Mouse (Mus musculus): Measurements from ENCODE around the gene Coq10b. TPM values are rescaled to one million over a fixed set of nuclear protein-coding genes. Genes with fewer than 3 reads are reported as not detected.
A peak's percentile ranks its signal among the peaks of the same experiment; 100 is the strongest.
"Not testable (repeated sequence)": the region's sequence is repeated elsewhere in the genome, so short reads cannot be mapped to it uniquely, and the experiment has no call there.

Coq10b gene
- 29.8 and 31.4 TPM in 2 replicates for polyA plus RNA-seq (2016; fragmentation: Nextera tagmentation; extraction: Ambion mirVana)

GRCm38 (mm10) chr1:55052355-55052953, at the start of gene Coq10b:
Coq10b (plus strand) TSS chr1:55052770.
- Histone ChIP-seq H3K36me3 (no peaks in the 10 kb centered on the region), H3K9ac (peak within 1 kb of the TSS; percentile 75), H3K4me3 (peak within 1 kb of the TSS; percentile 79), H3K4me1 (peaks cover 12% of the 10 kb centered on the region), H3K27ac (peak within 1 kb of the TSS; percentile 64), H3K9me3 (replicated peaks) (no peaks in the 10 kb centered on the region), H3K27me3 (no peaks in the 10 kb centered on the region), H3K4me2 (replicated peaks) (peak within 1 kb of the TSS; percentile 84)
- WGBS, result 0% methylated on average over 46 of the region's 46 CpGs
- ATAC-seq (ENCODE audit: low FRiP score), result peak; percentile 100

DNA sequence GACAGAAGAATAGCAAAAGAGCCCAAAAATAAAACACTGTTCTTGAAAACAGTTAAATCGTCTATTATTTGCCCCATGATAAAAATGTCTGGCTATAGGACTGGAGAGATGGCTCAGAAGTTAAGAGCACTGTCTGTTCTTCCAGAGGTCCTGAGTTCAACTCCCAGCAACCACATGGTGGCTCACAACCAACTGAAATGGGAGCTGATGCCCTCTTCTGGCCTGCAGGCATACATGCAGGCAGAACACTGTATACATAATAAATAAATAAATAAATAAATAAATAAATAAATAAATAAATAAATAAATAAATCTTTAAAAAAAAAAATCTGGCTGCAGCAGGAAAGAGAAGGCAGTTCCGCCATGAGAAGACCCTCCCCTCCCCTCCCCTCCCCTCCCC, 44.3 kb upstream of the Coq10b start:
- H3K4me1 ChIP-seq; H3K9ac ChIP-seq; H3K9me3 ChIP-seq (replicated peaks); H3K4me2 ChIP-seq (replicated peaks); H3K4me3 ChIP-seq; H3K27me3 ChIP-seq; H3K27ac ChIP-seq; ATAC-seq (ENCODE audit: low FRiP score): not testable (repeated sequence)
- WGBS, result 95% methylated on average over 2 of the region's 2 CpGs
- peaks cover 71% of the 10 kb centered on the region for H3K36me3 ChIP-seq

DNA sequence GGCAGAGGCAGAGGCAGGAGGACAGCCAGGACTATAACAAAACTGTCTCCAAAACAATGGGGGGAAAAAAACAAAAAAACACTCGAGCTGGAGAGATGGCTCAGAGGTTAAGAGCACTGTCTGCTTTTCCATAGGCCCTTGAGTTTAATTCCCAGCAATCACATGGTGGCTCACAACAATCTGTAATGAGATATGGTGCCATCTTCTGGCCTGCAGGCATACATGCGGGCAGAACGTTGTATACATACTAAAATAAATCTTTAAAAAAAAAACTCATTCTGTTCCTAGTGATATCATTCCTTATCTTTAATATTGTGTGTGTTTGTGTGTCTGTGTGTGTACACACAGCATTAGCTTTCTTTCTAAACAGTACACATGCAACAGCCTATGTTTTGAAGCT, 40.1 kb upstream of the Coq10b start:
- peaks cover 68% of the 10 kb centered on the region for H3K36me3 ChIP-seq
- no peaks in the 10 kb centered on the region for H3K4me1 ChIP-seq
- H3K9ac ChIP-seq, result no peak overlapping the region
- H3K4me2 ChIP-seq (replicated peaks), result no peak overlapping the region
- H3K27ac ChIP-seq, result no peak overlapping the region
- ATAC-seq (ENCODE audit: low FRiP score), result no peak
- no peaks in the 10 kb centered on the region for H3K27me3 ChIP-seq
- no peaks in the 10 kb centered on the region for H3K9me3 ChIP-seq (replicated peaks)
- no peak overlapping the region for H3K4me3 ChIP-seq
- WGBS, result 63% methylated on average over 3 of the region's 3 CpGs

DNA sequence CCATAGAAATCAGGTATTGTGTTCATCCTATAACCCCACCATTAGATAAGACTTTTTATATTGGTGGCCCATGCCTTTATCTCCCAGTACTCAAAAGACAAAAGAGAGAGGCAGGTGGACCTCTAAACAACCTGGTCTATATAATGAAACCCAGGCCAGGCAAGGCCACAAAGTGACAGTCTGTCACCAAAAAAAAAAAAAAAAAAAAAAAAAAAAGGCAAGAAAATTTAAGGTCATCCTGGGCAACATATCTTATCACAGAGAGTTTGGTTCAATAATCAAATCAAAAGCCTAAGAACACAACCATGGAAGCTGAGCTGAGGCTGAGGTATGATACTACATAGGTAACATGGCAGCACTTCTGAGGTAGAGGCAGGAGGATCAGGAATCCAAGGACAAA, 30.7 kb upstream of the Coq10b start:
- H3K4me1 ChIP-seq, result peaks cover 7% of the 10 kb centered on the region
- no peaks in the 10 kb centered on the region for H3K27me3 ChIP-seq
- H3K27ac ChIP-seq, result no peak overlapping the region
- no peak overlapping the region for H3K4me3 ChIP-seq
- no peaks in the 10 kb centered on the region for H3K9me3 ChIP-seq (replicated peaks)
- peaks cover 16% of the 10 kb centered on the region for H3K36me3 ChIP-seq
- H3K4me2 ChIP-seq (replicated peaks), result no peak overlapping the region
- H3K9ac ChIP-seq, result no peak overlapping the region
- ATAC-seq (ENCODE audit: low FRiP score), result no peak

DNA sequence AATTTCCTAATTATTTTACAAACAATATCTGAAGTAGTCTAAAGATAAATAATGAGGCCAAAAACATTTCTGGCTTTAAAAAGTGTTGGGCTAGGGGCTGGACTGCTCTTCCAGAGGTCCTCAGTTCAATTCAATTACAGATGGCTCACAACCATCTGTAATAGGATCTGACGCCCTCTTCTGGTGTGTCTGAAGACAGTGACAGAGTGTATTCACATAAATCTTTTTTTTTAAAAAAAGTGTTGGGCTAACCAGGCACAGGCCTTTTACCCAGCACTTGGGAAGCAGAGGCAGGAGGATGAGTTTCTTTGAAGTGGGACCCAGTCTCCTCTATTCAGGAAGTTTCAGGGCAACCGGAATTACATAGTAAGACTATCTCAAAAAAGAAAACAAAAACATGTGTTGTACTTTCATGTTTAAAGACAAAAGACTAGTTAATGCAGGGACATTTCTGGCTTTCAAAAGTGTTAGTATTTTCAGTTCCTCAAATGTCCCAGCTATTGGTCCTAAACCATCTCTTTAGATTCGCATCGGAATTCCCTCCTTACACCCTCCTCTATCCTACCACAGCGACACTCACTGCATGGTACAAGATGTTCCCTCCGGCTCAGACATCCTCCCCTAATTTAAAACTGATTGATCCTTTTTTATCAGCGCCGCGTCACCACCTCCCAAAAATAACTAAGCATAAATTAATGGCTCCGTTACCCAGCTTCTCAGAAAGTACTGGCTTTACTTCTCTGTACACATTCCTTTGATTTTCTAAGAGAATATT, 26.7 kb upstream of the Coq10b start:
- Histone ChIP-seq H3K27me3 (no peaks in the 10 kb centered on the region), H3K4me2 (replicated peaks) (peak overlapping the region; percentile 78), H3K4me3 (peak overlapping the region; percentile 99), H3K9ac (peak overlapping the region; percentile 98), H3K27ac (0 out of 2 replicates have a peak overlapping the region, but pooled peaks have one; percentile 93), H3K9me3 (replicated peaks) (no peaks in the 10 kb centered on the region), H3K4me1 (peaks cover 7% of the 10 kb centered on the region), H3K36me3 (no peaks in the 10 kb centered on the region)
- 20% methylated on average over 10 of the region's 10 CpGs for WGBS
- no peak for ATAC-seq (ENCODE audit: low FRiP score)

GRCm38 (mm10) chr1:55026444-55027252, 25.9 kb upstream of the Coq10b start:
- Histone ChIP-seq H3K9ac (peak overlapping the region; percentile 98), H3K27me3 (no peaks in the 10 kb centered on the region), H3K27ac (peak overlapping the region; percentile 93), H3K4me2 (replicated peaks) (peak overlapping the region; percentile 78), H3K4me1 (peaks cover 7% of the 10 kb centered on the region), H3K36me3 (no peaks in the 10 kb centered on the region), H3K4me3 (peak overlapping the region; percentile 99), H3K9me3 (replicated peaks) (no peaks in the 10 kb centered on the region)
- under 1% methylated on average over 55 of the region's 55 CpGs for WGBS
- peak; percentile 77 for ATAC-seq (ENCODE audit: low FRiP score)

DNA sequence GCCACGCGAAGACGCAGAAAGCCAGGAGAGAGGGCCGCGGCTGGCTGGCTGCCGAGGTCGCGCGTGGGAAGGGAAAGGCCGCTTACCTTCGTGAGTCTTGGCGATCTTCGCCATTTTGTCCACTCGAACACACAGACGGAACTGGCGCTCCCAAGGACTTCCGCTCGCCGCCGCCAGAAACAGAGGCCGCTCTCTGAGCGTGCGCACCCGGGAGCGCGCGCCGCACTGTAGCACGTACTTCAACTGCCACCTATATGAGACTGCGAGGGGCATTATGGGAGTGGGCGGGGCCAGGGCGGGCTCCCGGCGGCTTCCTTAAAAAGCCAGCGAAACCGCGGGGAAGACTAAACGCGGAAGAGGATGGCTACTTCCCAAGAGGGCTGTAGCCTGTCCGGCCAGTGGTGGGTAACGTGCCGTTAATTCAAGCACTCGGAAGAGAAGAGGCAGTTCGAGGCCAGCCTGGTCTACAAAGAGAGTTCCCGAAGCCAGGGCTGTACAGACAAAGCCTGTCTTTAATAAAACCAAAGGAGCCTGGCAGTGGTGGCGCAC, 25.2 kb upstream of the Coq10b start, which contains the start of gene Sf3b1:
Sf3b1 (minus strand) TSS at position 229 of the 549 bp plus-strand sequence.
- Histone ChIP-seq H3K4me3 (peak within 1 kb of the TSS; percentile 99), H3K9me3 (replicated peaks) (no peaks in the 10 kb centered on the region), H3K27me3 (no peaks in the 10 kb centered on the region), H3K9ac (peak within 1 kb of the TSS; percentile 98), H3K4me1 (peaks cover 7% of the 10 kb centered on the region), H3K27ac (peak within 1 kb of the TSS; percentile 93), H3K36me3 (no peaks in the 10 kb centered on the region), H3K4me2 (replicated peaks) (peak within 1 kb of the TSS; percentile 78)
- peak; percentile 99 for ATAC-seq (ENCODE audit: low FRiP score)
- 2% methylated on average over 46 of the region's 46 CpGs for WGBS

DNA sequence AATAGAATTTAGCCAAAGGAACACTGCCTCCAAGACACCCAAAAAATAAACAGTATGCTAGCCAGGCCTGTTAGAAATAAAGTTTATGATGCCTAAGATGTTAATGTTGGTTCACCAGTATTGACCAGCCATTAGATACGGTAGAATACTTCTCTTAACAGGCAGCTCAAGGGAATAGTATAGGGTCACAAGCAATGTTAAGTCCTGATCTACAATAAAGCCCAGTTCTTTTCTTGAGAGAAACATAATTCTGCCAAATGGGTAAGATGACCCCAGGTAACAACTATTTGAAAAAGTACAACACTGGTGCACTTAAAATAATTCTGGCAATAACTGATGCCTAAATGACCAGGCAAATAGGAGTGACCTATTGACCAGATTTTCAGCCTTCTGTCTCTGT, 24.6 kb upstream of the Coq10b start:
- no peak overlapping the region for H3K9ac ChIP-seq
- H3K36me3 ChIP-seq, result no peaks in the 10 kb centered on the region
- no peaks in the 10 kb centered on the region for H3K27me3 ChIP-seq
- ATAC-seq (ENCODE audit: low FRiP score), result no peak
- WGBS, result 94% methylated on average over 1 of the region's 1 CpGs
- peak overlapping the region; percentile 99 for H3K4me3 ChIP-seq
- peaks cover 7% of the 10 kb centered on the region for H3K4me1 ChIP-seq
- H3K9me3 ChIP-seq (replicated peaks), result no peaks in the 10 kb centered on the region
- no peak overlapping the region for H3K27ac ChIP-seq
- peak overlapping the region; percentile 78 for H3K4me2 ChIP-seq (replicated peaks)

DNA sequence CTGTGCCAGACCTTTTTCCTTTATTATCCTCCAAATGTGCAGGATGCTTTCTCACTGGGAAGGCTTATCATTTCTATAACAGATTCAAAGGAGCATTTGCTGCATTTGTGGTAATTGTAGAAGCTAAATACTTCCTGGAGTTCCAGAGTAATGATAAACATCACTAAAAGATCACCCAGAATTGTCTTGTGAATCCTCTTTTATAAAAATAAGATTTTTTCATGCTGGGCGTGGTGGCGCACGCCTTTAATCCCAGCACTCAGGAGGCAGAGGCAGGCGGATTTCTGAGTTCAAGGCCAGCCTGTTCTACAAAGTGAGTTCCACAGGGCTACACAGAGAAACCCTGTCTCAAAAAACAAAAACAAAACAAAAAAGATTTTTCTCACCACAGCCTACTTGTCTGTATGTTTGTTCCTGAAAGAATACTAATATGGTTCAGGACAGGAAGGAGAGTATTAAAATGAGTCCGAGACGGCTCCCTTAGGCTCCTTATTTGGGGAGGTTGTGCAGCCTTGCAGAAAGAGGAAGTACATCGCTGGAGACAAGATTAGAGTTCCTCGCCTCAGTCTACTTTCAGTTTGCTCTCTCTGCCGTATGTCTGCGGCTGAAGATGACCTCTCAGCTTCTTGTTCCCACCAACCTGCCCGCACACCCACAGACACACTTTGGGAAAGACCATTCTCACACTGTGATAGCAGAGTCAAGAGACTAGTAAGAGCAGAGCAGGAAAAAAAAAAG, 23.9 kb upstream of the Coq10b start:
- ATAC-seq (ENCODE audit: low FRiP score), result no peak
- Histone ChIP-seq H3K4me2 (replicated peaks) (no peak overlapping the region), H3K9me3 (replicated peaks) (no peaks in the 10 kb centered on the region), H3K27me3 (no peaks in the 10 kb centered on the region), H3K36me3 (no peaks in the 10 kb centered on the region), H3K9ac (no peak overlapping the region), H3K4me3 (no peak overlapping the region), H3K27ac (no peak overlapping the region), H3K4me1 (peaks cover 7% of the 10 kb centered on the region)
- WGBS, result 89% methylated on average over 11 of the region's 11 CpGs

- H3K36me3 ChIP-seq, result no peaks in the 10 kb centered on the region
- WGBS, result 77% methylated on average over 4 of the region's 4 CpGs
- H3K9ac ChIP-seq, result no peak overlapping the region
- H3K27me3 ChIP-seq, result no peaks in the 10 kb centered on the region
- no peaks in the 10 kb centered on the region for H3K9me3 ChIP-seq (replicated peaks)
- H3K27ac ChIP-seq, result no peak overlapping the region
- no peak overlapping the region for H3K4me2 ChIP-seq (replicated peaks)
- H3K4me3 ChIP-seq, result no peak overlapping the region
- no peak for ATAC-seq (ENCODE audit: low FRiP score)
- H3K4me1 ChIP-seq, result peaks cover 7% of the 10 kb centered on the region
These were observed 23.1 kb upstream of the Coq10b start for GRCm38 (mm10) chr1:55029446-55029845.

- Histone ChIP-seq H3K9ac (no peak overlapping the region), H3K9me3 (replicated peaks) (no peaks in the 10 kb centered on the region), H3K4me2 (replicated peaks) (no peak overlapping the region), H3K36me3 (no peaks in the 10 kb centered on the region), H3K27ac (no peak overlapping the region), H3K4me3 (no peak overlapping the region), H3K4me1 (no peaks in the 10 kb centered on the region), H3K27me3 (no peaks in the 10 kb centered on the region)
- ATAC-seq (ENCODE audit: low FRiP score), result no peak
These were observed 21.4 kb upstream of the Coq10b start for GRCm38 (mm10) chr1:55031026-55031779.
